Mouse (Mus musculus) spleen, embryonic (tissue): ENCODE data around the gene C2cd4b.

ENCODE experiments used
- CTCF ChIA-PET: fragments of 350-600 bp; sonication (Branson Sonifier 250); formaldehyde crosslinking; loops from one replicate; lab custom pipeline; 2022; lab: Charles Lee

The C2cd4b gene

GRCm38 (mm10) chr9:67771293-67771692 lies 12.1 kb downstream of the C2cd4b start:
- CTCF ChIA-PET: no interaction called here

- CTCF ChIA-PET: no interaction called here
Observed at GRCm38 (mm10) chr9:67774201-67774600, 15.0 kb downstream of the C2cd4b start.

GRCm38 (mm10) chr9:67778553-67778952 lies 19.3 kb downstream of the C2cd4b start:
- CTCF ChIA-PET: no interaction called here

- CTCF ChIA-PET: no interaction called here
Observed at GRCm38 (mm10) chr9:67782786-67783185, 23.5 kb downstream of the C2cd4b start.

- CTCF ChIA-PET: no interaction called here
Observed at GRCm38 (mm10) chr9:67783464-67783863, 24.2 kb downstream of the C2cd4b start.

- CTCF ChIA-PET: no interaction called here
Observed at GRCm38 (mm10) chr9:67783925-67784324, 24.7 kb downstream of the C2cd4b start.

GRCm38 (mm10) chr9:67786311-67786710 lies 27.1 kb downstream of the C2cd4b start:
- CTCF ChIA-PET: no interaction called here

- CTCF ChIA-PET: no interaction called here
Observed at GRCm38 (mm10) chr9:67787671-67788070, 28.4 kb downstream of the C2cd4b start.

- CTCF ChIA-PET: no interaction called here
Observed at GRCm38 (mm10) chr9:67792405-67792804, 33.2 kb downstream of the C2cd4b start.

GRCm38 (mm10) chr9:67793501-67793900 lies 34.3 kb downstream of the C2cd4b start:
- CTCF ChIA-PET: no interaction called here

GRCm38 (mm10) chr9:67794216-67794615 lies 35.0 kb downstream of the C2cd4b start:
- CTCF ChIA-PET: no interaction called here

- CTCF ChIA-PET: no interaction called here
Observed at GRCm38 (mm10) chr9:67794668-67795067, 35.4 kb downstream of the C2cd4b start.

GRCm38 (mm10) chr9:67795205-67795675 lies 36.0 kb downstream of the C2cd4b start:
- CTCF ChIA-PET: no interaction called here

GRCm38 (mm10) chr9:67799078-67799819 lies 40.0 kb downstream of the C2cd4b start:
- CTCF ChIA-PET: interaction anchor here (0.6 kb wide), 2 partner anchors 173 to 1188 kb away, joined by 3 read pairs; no protein-coding TSS in a partner anchor

- CTCF ChIA-PET: no interaction called here
Observed at GRCm38 (mm10) chr9:67802241-67802640, 43.0 kb downstream of the C2cd4b start.

GRCm38 (mm10) chr9:67807000-67807399 lies 47.8 kb downstream of the C2cd4b start:
- CTCF ChIA-PET: no interaction called here

- CTCF ChIA-PET: no interaction called here
Observed at GRCm38 (mm10) chr9:67810527-67810926, 51.3 kb downstream of the C2cd4b start.
